Mouse (Mus musculus): Measurements from ENCODE around the gene 4932438A13Rik. TPM values are rescaled to one million over a fixed set of nuclear protein-coding genes. Genes with fewer than 3 reads are reported as not detected.
A peak's percentile ranks its signal among the peaks of the same experiment; 100 is the strongest.

Gene 4932438A13Rik
- polyA plus RNA-seq, 1 experiment from 2014 or later = 120 TPM

GRCm38 (mm10) chr3:36834832-36835231 lies 28.1 kb upstream of the 4932438A13Rik start:
- Histone ChIP-seq H3K4me3 (ENCODE audit: low read depth, low read length) (no peak overlapping the region), H3K36me3 (ENCODE audit: control insufficient read depth, insufficient read depth, low read length) (no peaks in the 10 kb centered on the region), H3K9ac (replicated peaks; ENCODE audit: low read depth, low read length) (no peak overlapping the region), H3K27me3 (ENCODE audit: control insufficient read depth, insufficient read depth, low read length) (no peaks in the 10 kb centered on the region), H3K4me1 (ENCODE audit: control insufficient read depth, insufficient read depth, low read length) (no peaks in the 10 kb centered on the region), H3K9me3 (ENCODE audit: control insufficient read depth, low read length) (no peaks in the 10 kb centered on the region), H3K4me2 (ENCODE audit: low read depth, low read length) (no peak overlapping the region), H3K27ac (ENCODE audit: low read depth, low read length) (no peak overlapping the region)
- 92% methylated on average over 2 of the region's 2 CpGs for WGBS
- ATAC-seq (ENCODE audit: low read depth) = no peak

- 0 out of 2 replicates have a peak overlapping the region, but pooled peaks have one; percentile 2 for H3K27ac ChIP-seq (ENCODE audit: low read depth, low read length)
- no peak overlapping the region; the same call in 1 of the 2 replicates for H3K4me3 ChIP-seq (ENCODE audit: low read depth, low read length)
These were observed 27.2 kb upstream of the 4932438A13Rik start for GRCm38 (mm10) chr3:36835525-36836203.

DNA sequence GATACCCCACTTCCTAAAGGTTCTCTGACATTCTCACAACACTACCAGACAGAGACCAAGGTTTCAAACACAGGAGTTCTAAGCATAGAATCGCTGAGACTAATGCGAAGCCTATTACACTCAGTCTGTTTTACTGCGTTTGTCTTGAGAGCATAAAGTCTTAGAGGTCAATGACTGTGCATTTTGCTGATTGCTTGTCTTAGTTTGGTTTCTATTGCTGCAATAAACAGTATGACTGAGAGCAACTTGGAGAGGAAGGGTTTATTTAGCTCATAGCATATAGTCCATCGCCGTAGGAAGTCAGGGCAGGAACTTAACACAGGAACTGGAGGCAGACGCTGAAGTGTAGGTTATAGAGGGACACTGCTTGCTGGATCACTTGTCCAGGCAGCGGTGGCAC lies 26.1 kb upstream of the 4932438A13Rik start:
- Histone ChIP-seq H3K4me3 (ENCODE audit: low read depth, low read length) (no peak overlapping the region), H3K4me1 (ENCODE audit: control insufficient read depth, insufficient read depth, low read length) (no peaks in the 10 kb centered on the region), H3K9ac (replicated peaks; ENCODE audit: low read depth, low read length) (no peak overlapping the region), H3K36me3 (ENCODE audit: control insufficient read depth, insufficient read depth, low read length) (no peaks in the 10 kb centered on the region), H3K27me3 (ENCODE audit: control insufficient read depth, insufficient read depth, low read length) (no peaks in the 10 kb centered on the region), H3K9me3 (ENCODE audit: control insufficient read depth, low read length) (no peaks in the 10 kb centered on the region), H3K4me2 (ENCODE audit: low read depth, low read length) (no peak overlapping the region), H3K27ac (ENCODE audit: low read depth, low read length) (no peak overlapping the region)
- 83% methylated on average over 7 of the region's 7 CpGs for whole genome bisulfite sequencing
- ATAC-seq (ENCODE audit: low read depth) = no peak

More at GRCm38 (mm10) chr3:36835525-36836203, 27.2 kb upstream of the 4932438A13Rik start:
- H3K9ac ChIP-seq (replicated peaks; ENCODE audit: low read depth, low read length) = 0 out of 2 replicates have a peak overlapping the region, but pooled peaks have one; percentile 26
- 20% methylated on average over 18 of the region's 18 CpGs for WGBS
- no peaks in the 10 kb centered on the region for H3K9me3 ChIP-seq (ENCODE audit: control insufficient read depth, low read length)
- no peaks in the 10 kb centered on the region for H3K4me1 ChIP-seq (ENCODE audit: control insufficient read depth, insufficient read depth, low read length)
- peak overlapping the region; percentile 29; the same call in 1 of the 2 replicates for H3K4me2 ChIP-seq (ENCODE audit: low read depth, low read length)
- H3K36me3 ChIP-seq (ENCODE audit: control insufficient read depth, insufficient read depth, low read length) = no peaks in the 10 kb centered on the region
- H3K27me3 ChIP-seq (ENCODE audit: control insufficient read depth, insufficient read depth, low read length) = no peaks in the 10 kb centered on the region
- ATAC-seq (ENCODE audit: low read depth) = peak; percentile 83; the same call in 1 of the 2 replicates

DNA sequence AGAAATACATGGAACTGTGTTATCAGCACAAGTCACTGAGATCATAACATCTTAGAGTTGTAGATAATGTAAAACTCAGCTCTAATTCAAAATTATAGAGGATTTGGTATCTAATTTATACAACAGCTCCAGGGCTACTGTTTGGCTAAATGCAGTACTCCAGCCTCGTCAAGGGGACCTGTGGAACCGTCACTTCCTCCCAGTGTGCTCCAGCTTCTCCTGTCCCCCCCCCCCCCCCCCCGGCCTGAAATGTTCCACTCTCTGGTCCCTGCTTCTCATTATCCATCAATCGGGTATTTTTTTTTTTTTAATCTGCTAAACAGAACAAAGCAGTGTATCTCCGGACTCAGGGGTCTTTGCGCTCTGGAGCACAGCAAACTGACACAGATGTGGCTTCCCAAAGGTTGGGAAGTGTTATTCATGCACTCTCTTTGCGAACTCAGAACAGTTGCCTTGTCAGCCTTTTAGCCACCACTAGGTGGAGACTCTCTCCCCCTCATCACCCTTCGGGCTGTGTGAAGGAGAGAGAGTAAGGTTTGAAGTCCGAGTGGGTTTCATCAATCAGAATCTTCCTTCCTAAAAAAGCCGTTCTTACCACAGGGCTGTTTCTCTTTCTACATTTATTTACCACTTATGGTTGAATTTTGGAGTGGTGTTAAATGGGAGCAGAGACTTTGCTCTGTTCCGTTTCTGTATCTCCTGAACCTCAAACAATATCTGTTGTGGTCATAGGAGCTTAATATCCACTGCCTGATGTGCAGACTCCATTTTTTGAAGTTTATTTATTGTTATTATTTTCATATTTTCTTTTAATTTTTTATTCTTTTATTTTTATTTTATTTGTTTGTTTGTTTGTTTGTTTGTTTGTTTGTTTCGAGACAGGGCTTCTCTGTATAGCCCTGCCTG lies 22.0 kb upstream of the 4932438A13Rik start:
- H3K9ac ChIP-seq (replicated peaks; ENCODE audit: low read depth, low read length) = no peak overlapping the region
- H3K36me3 ChIP-seq (ENCODE audit: control insufficient read depth, insufficient read depth, low read length) = no peaks in the 10 kb centered on the region
- WGBS = 26% methylated on average over 12 of the region's 12 CpGs
- ATAC-seq (ENCODE audit: low read depth) = peak; percentile 91
- H3K4me1 ChIP-seq (ENCODE audit: control insufficient read depth, insufficient read depth, low read length) = no peaks in the 10 kb centered on the region
- no peaks in the 10 kb centered on the region for H3K27me3 ChIP-seq (ENCODE audit: control insufficient read depth, insufficient read depth, low read length)
- H3K4me3 ChIP-seq (ENCODE audit: low read depth, low read length) = no peak overlapping the region
- H3K4me2 ChIP-seq (ENCODE audit: low read depth, low read length) = no peak overlapping the region; the same call in 1 of the 2 replicates
- H3K9me3 ChIP-seq (ENCODE audit: control insufficient read depth, low read length) = no peaks in the 10 kb centered on the region
- no peak overlapping the region for H3K27ac ChIP-seq (ENCODE audit: low read depth, low read length)

GRCm38 (mm10) chr3:36853733-36854440 lies 9.0 kb upstream of the 4932438A13Rik start:
- H3K4me3 ChIP-seq (ENCODE audit: low read depth, low read length) = no peak overlapping the region
- no peaks in the 10 kb centered on the region for H3K9me3 ChIP-seq (ENCODE audit: control insufficient read depth, low read length)
- H3K4me1 ChIP-seq (ENCODE audit: control insufficient read depth, insufficient read depth, low read length) = no peaks in the 10 kb centered on the region
- H3K9ac ChIP-seq (replicated peaks; ENCODE audit: low read depth, low read length) = no peak overlapping the region
- ATAC-seq (ENCODE audit: low read depth) = no peak
- H3K4me2 ChIP-seq (ENCODE audit: low read depth, low read length) = no peak overlapping the region
- WGBS = 64% methylated on average over 10 of the region's 10 CpGs
- no peaks in the 10 kb centered on the region for H3K27me3 ChIP-seq (ENCODE audit: control insufficient read depth, insufficient read depth, low read length)
- no peaks in the 10 kb centered on the region for H3K36me3 ChIP-seq (ENCODE audit: control insufficient read depth, insufficient read depth, low read length)
- no peak overlapping the region for H3K27ac ChIP-seq (ENCODE audit: low read depth, low read length)

DNA sequence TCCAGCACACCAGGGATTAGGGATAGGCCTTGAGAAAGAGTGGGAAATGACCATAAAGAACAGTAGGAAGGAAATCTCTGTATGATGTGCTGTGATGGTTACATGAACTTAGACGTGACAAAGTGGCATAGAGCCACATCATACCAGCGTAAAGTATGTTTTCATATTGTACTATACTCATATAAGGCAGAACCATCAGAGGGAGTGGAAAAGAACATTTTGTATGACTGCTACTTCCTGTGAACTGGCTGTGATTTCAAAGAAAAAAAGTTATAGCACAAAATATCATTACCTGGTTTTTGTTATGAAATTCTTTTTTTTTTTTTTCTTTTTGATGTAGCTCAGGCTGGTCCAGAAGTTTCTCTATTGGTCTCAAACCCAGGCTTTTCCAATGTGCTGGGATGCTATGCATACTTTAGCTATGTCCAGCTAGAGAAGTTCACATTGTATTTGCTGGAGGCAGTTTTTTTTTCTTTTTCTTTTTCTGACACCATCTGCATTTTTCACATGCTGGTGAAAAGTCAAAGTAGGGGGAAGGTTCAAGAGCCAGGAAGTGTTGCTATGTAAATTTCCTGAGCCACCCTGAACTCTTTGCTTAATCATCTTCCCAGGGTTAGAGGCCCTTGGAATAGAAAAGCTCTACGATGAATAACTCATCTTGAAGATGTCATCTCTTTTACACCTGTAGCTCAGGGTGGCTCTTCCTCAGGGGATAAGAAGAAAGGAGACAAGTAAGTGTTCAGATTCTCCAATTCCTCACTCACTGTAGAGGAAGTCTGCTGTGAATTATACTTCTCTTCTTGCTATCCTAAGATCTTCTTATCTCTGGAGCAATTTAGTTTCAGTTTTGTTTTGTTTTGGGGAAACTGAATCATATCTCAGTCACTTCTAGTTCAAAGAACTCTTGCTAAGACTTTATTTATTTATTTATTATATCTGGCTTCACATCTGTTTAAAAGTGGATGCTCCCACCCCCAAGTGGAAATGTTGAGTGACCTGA lies 1.2 kb upstream of the 4932438A13Rik start:
- ATAC-seq (ENCODE audit: low read depth) = no peak
- no peaks in the 10 kb centered on the region for H3K27me3 ChIP-seq (ENCODE audit: control insufficient read depth, insufficient read depth, low read length)
- no peaks in the 10 kb centered on the region for H3K9me3 ChIP-seq (ENCODE audit: control insufficient read depth, low read length)
- no peak overlapping the region for H3K4me2 ChIP-seq (ENCODE audit: low read depth, low read length)
- no peak overlapping the region for H3K27ac ChIP-seq (ENCODE audit: low read depth, low read length)
- 89% methylated on average over 3 of the region's 3 CpGs for WGBS
- peaks cover 5% of the 10 kb centered on the region for H3K4me1 ChIP-seq (ENCODE audit: control insufficient read depth, insufficient read depth, low read length)
- H3K9ac ChIP-seq (replicated peaks; ENCODE audit: low read depth, low read length) = no peak overlapping the region
- H3K36me3 ChIP-seq (ENCODE audit: control insufficient read depth, insufficient read depth, low read length) = no peaks in the 10 kb centered on the region
- no peak overlapping the region for H3K4me3 ChIP-seq (ENCODE audit: low read depth, low read length)

DNA sequence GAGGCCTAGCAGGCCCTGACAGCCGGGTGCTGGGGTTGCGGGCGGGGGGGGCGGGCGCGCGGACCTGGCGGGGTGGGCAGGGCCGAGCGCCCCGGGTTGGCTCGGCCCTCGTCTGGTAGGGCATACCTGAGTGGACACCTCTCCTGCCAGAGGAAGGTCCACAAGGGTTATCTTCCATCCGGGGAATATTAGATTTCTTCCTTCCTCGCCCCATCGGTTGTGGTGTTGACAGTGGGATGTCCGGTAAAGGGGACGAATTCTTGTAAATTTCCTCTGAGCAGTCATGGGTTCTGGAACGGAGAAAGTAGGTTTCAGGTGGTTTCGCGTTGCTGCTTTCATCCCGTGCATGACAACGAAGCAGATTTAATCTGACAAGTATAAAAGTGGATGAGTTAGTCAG lies 523 bp downstream of the 4932438A13Rik start:
- Histone ChIP-seq H3K4me2 (ENCODE audit: low read depth, low read length) (peak overlapping the region; percentile 58), H3K36me3 (ENCODE audit: control insufficient read depth, insufficient read depth, low read length) (no peaks in the 10 kb centered on the region), H3K4me1 (ENCODE audit: control insufficient read depth, insufficient read depth, low read length) (peaks cover 5% of the 10 kb centered on the region), H3K4me3 (ENCODE audit: low read depth, low read length) (peak overlapping the region; percentile 73), H3K27ac (ENCODE audit: low read depth, low read length) (peak overlapping the region; percentile 72), H3K9me3 (ENCODE audit: control insufficient read depth, low read length) (no peaks in the 10 kb centered on the region), H3K27me3 (ENCODE audit: control insufficient read depth, insufficient read depth, low read length) (no peaks in the 10 kb centered on the region), H3K9ac (replicated peaks; ENCODE audit: low read depth, low read length) (peak overlapping the region; percentile 91)
- peak; percentile 57 for ATAC-seq (ENCODE audit: low read depth)
- 2% methylated on average over 23 of the region's 23 CpGs for WGBS

DNA sequence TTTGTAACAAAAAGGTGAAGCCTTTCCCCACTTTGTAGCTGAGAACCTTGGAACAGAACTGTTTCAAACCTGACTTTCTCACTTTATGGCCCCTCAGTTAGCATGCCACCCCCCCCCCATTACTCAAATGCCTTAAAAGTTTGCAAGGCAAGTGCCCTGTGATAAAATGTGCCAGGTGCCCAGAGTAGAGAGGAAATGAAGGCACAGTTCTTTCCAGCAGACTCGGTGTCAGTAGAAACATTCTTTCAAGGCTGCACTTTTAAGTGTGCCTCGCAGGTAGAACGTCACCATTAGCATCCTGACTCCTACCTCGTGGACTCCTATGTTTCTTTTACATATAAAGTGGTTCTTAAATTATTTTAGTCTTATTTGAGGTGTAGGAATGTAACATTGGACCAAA lies 977 bp downstream of the 4932438A13Rik start:
- WGBS = 80% methylated on average over 4 of the region's 4 CpGs

More for the DNA sequence above, 977 bp downstream of the 4932438A13Rik start:
- peaks cover 5% of the 10 kb centered on the region for H3K4me1 ChIP-seq (ENCODE audit: control insufficient read depth, insufficient read depth, low read length)
- peak overlapping the region; percentile 91 for H3K9ac ChIP-seq (replicated peaks; ENCODE audit: low read depth, low read length)
- H3K4me2 ChIP-seq (ENCODE audit: low read depth, low read length) = peak overlapping the region; percentile 58
- H3K27me3 ChIP-seq (ENCODE audit: control insufficient read depth, insufficient read depth, low read length) = no peaks in the 10 kb centered on the region
- no peaks in the 10 kb centered on the region for H3K36me3 ChIP-seq (ENCODE audit: control insufficient read depth, insufficient read depth, low read length)
- no peak overlapping the region for H3K27ac ChIP-seq (ENCODE audit: low read depth, low read length)
- no peaks in the 10 kb centered on the region for H3K9me3 ChIP-seq (ENCODE audit: control insufficient read depth, low read length)
- no peak for ATAC-seq (ENCODE audit: low read depth)
- peak overlapping the region; percentile 73 for H3K4me3 ChIP-seq (ENCODE audit: low read depth, low read length)

Data from neural tube, embryonic 14.5 days (tissue).